Mouse (Mus musculus) 416B (cell line): ENCODE measurements around the gene Acsbg2.
"Not testable (repeated sequence)": the region's sequence is repeated elsewhere in the genome, so short reads cannot be mapped to it uniquely, and the experiment has no call there.

Experiments used
- DNase-seq: peaks from one replicate; pipeline ENCODE4 v3.0.0; 2011; ENCODE audit warnings: low read depth

Acsbg2 gene

GRCm38 (mm10) chr17:56874237-56874636, at the start of gene Acsbg2:
Acsbg2 (minus strand) TSS chr17:56874447.
- DNase-seq: no peak

- DNase-seq: no peak
Measured at GRCm38 (mm10) chr17:56919725-56920124, 45.5 kb upstream of the Acsbg2 start.

GRCm38 (mm10) chr17:56917166-56917565, 42.9 kb upstream of the Acsbg2 start:
- no peak for DNase-seq

DNA sequence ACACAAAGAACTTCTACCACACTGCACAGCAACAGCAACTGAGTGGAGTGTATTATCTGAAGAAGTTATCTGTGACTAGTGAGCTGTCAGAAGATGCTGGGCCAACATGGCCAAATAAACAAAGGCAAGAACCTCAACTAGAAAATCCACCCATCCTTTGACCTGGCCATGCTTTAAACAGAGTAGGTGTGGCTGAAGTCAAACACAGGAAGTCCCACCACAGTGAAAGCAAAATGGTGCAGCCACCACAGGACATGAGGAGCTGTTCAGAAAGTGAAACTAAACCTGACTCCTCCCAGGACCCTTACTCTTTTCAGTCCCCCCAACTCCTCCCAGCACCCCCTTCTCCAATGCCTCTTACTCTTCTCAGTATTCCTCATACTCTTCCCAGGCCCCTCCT, 39.2 kb upstream of the Acsbg2 start:
- DNase-seq: no peak

DNA sequence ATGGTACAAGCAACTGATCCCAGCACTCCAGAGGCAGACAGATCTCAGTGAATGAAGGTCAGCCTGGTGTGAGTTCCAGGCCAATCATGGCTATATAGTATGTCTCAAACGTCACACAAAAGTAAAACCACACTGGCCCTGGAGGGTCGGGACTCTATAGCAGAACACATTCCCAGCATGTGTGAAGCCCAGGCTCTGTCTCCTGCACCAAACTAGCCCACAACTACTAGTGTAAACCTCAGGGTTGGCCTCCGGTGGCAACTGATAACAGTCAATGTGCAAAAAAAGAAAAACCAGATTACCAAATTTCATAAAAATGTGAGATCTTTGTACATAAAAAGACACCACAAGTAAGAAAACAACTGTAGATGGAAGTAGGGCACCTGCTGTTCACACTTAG, 38.8 kb upstream of the Acsbg2 start:
- no peak for DNase-seq

DNA sequence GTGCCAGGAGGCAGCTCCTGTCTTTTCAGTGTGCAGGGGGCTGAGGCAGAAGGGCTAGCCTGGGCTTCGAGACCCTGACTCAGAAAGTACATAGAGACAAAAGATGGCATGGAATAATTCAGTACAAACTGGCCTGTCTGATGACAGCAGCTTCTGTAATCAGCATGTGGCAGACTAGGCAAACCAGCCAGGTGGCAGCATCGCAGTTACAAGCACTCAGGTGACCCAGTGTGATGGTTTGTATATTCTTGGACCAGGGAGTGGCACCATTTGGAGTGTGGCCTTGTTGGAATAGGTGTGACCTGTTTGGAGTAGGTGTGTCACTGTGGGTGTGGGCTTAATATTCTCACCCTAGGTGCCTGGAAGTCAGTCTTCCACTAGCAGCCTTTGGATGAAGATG, 35.5 kb upstream of the Acsbg2 start:
- DNase-seq: not testable (repeated sequence)

DNA sequence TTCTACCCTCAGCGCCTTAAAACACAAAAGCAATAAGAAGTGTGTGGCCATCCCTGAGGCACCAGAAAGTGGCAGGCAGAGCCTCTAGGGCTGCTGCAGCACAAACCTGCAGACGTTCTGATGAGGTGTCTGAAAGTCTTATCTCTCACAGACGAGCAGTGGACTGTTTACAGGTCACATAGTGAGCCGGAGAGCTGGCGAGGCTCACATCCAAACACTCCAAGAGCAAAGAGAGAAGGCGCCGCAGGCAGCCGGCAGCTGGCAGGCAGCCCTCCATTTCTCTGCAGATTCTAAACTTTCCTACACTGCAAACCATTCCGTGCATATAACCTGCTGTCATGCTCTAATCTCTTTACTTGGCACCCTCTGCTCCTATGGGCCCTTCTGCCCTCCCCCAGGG, 33.6 kb upstream of the Acsbg2 start:
- DNase-seq: no peak

GRCm38 (mm10) chr17:56907096-56907495, 32.8 kb upstream of the Acsbg2 start:
- DNase-seq: no peak

- DNase-seq: peak; percentile 24
Measured at GRCm38 (mm10) chr17:56906166-56906565, 31.9 kb upstream of the Acsbg2 start.

- DNase-seq: no peak
Measured at GRCm38 (mm10) chr17:56902698-56903097, 28.5 kb upstream of the Acsbg2 start.

- peak; percentile 84 for DNase-seq
Measured at GRCm38 (mm10) chr17:56897630-56898195, 23.5 kb upstream of the Acsbg2 start.

DNA sequence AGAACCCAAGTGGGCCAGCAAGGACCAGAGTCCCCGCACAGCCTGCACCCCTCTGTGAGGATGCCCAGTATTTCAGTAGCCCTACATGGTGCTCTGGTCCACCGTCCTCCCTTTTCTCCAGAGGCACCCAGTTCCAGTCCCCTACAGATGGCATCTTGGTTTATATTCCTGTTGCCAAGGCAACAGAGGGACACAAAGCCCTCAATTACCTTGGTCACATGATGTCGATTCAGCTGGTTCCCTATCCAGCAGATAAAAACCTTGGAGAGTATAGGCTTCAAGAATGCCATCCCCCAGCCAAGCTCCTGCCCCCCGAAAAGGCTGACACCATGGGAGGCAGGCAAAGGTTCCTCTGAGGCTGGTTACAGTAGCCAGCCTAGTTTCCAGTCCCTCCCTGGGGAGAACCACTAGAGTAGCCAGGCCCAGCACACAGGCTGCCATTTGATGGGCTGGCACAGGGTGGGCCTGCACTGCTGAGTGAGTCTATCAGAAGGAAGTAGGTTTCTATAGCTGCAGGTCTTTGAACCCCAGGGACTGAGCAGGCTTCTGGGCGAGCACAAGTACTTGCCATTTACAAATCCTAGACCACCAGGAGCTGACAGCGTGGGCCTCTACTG, 22.4 kb upstream of the Acsbg2 start:
- no peak for DNase-seq

DNA sequence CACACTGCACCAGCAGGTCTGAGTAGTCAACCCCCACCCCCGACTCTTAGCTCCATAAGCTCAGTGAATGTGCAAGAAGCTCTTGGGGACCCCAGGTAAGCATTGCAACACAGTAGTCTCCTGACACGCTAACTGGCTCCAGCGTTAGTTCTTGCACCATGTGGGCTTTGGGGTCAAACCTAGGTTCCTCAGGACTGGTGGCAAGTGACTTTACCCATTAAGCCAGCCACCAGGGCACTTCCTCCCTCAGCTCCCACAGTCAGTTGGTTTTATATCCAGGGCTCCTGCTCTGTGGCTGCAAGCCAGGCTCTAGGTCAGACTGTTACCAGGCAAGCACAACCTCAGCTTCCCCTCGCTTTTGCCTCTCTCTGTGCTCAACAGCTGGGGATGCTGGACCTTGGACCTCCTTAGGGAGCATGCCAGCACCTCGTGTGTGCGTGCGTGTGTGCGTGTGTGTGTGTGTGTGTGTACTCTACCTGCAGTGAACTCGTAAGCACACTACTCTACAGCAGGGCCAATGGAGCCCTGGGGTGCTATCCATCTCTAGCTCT, 21.2 kb upstream of the Acsbg2 start:
- DNase-seq: peak; percentile 30

DNA sequence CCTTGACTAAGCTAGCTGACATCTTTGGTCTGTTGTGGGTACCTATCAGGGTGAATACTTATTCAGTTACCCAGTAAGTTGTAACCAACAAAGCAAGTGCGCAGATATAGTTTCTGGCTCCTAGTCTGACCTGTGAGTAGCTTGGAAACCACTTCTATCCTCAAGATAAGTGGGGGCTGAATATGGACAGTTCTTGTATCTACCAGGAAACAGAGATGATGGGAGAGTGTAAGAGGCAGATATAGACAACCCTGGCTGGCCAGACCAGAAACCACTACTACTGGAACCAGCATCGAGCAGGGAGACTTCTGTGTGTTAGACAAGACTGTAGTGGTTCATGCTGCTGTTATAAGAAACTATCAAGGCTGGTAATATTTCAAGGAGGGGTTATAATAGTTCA, 15.8 kb upstream of the Acsbg2 start:
- DNase-seq: no peak

DNA sequence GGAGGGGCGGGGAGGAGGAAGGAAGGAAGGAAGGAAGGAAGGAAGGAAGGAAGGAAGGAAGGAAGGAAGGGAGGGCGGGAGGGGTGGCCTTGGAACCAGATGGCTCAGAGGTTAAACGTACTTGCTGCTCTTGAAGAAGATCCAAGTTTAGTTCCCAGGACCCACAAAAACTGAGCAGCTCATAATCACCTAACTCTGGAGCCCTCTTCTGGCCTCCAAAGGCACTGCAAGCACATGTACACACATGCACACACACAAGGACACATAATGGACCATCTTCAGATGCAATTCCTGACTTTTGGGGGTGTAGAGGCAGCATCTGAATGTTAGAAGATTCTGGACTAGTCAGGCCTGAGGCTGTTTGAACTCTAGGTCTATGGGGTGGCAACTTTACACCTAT, 13.8 kb upstream of the Acsbg2 start:
- peak; percentile 32 for DNase-seq

DNA sequence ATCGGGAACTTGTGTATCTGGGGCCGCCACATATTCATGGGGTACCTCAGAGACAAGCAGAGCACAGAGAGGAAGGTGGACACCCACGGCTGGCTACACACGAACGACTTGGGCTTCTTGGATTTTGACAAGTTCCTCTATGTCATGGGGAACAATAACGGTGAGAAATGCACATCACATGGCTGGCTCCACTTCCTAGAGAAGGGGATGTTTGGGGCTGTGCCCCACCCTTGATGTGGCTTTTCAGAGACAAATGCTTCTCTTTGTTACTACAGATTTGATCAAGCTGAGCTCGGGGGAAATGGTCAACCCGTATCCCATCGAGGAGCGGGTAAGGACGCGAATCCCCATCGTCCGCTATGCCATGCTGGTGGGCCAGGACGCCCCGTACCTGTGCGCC, 10.6 kb upstream of the Acsbg2 start:
- DNase-seq: no peak

- DNase-seq: no peak
Measured at GRCm38 (mm10) chr17:56884331-56884730, 10.1 kb upstream of the Acsbg2 start.

- DNase-seq: no peak
Measured at GRCm38 (mm10) chr17:56883612-56884011, 9.4 kb upstream of the Acsbg2 start.

DNA sequence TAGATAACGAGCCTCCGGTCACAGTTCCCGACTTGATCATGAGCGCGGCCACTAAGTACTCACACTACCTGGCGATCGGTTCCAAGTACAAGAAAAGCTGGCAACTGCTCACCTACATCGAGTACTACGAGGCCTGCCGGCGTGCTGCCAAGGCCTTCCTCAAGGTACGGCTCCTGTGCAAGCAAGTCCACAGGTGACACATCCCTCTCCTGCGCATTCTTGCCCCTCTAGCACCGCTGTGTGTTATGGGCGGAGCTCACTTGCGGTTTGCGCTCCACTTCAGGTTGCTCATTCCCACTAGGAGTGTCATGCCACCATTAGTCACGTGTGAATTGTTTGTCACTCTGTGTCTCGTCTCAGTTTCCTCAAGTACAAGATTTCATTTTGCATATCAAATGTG, 3.2 kb upstream of the Acsbg2 start:
- DNase-seq: no peak

DNA sequence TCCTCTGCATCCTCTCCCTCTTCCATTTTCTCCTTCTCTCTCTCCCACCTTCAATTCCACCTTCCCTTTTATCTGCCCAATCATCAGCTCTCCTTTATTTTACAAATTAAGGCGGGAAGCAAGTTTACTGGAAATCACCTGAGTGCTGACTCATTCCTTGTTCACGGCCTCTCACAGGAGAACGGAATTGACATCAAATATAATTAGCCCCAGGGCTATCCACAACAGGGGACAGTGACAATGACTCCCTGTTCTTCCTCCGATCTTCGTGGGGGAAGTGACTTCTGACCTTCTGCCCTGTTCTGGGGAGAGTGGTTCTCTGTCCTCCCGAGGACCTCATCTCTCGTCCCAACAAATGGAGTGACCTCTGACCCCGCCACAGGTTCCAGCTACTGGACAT, 2.7 kb upstream of the Acsbg2 start:
- DNase-seq: no peak

GRCm38 (mm10) chr17:56876465-56876864, 2.2 kb upstream of the Acsbg2 start:
- no peak for DNase-seq

GRCm38 (mm10) chr17:56874936-56875651, 847 bp upstream of the Acsbg2 start, which contains the start of gene 1700061G19Rik:
1700061G19Rik (plus strand) TSS chr17:56875477.
- no peak for DNase-seq

DNA sequence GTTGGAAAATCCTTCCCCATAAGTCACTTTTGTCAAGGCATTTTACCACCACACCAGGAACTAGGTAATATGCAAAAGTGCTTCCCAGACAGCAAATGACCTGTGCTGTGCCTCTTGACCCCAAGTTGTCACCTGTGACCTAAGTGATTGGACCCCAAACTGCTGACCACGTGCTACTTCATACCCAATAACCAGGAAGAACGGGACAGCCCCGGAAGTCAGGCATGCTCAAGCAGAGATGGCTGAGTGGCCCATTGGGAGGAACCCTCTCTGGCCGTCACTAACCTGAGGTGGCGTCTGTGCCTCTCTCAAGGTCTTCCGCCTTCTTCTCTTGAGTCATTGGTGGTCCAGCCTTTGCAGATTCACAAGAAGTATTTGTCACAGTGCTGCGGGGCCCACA, 1.7 kb downstream of the Acsbg2 start:
- DNase-seq: no peak
